Mouse (Mus musculus) liver, adult 2 months (tissue): Measurements from ENCODE around the gene Slc43a3.

Source experiments
- CTCF ChIP-seq: fragments of 200-500 bp; IDR thresholded peaks from 2 replicates; pipeline ENCODE4 v1.5.1; 2011; ENCODE audit warnings: low read depth, low read length, control low read depth
- POLR2A ChIP-seq: fragments of 200-500 bp; IDR thresholded peaks from 2 replicates; pipeline ENCODE4 v1.6.1; 2011; ENCODE audit warnings: low read length, control low read depth; ENCODE audit not compliant: insufficient read depth; ENCODE audit errors: extremely low read depth

GRCm38 (mm10) chr2:84941332-84941731 lies 5.0 kb downstream of the Slc43a3 start:
- TF ChIP-seq CTCF (no peak), POLR2A (no peak)
